Mouse (Mus musculus): ENCODE results near the gene Shc4. TPM values are rescaled to one million over a fixed set of nuclear protein-coding genes. Genes with fewer than 3 reads are reported as not detected.

The Shc4 gene
- total RNA-seq, 2 experiments from 2014 or later, result 4.9 to 5.5 TPM

- intact Hi-C loops (cut with DNase I), result no loop called here
- no peak for DNase-seq (ENCODE audit: low spot score in 2 of 2)
Measured at GRCm38 (mm10) chr2:125694798-125695197, 29.1 kb downstream of the Shc4 start.

- intact Hi-C loops (cut with DNase I), result no loop called here
- DNase-seq (ENCODE audit: low spot score in 2 of 2), result no peak
Measured at GRCm38 (mm10) chr2:125692010-125692409, 31.9 kb downstream of the Shc4 start.

GRCm38 (mm10) chr2:125685441-125686150 lies 38.4 kb downstream of the Shc4 start:
- intact Hi-C loops (cut with DNase I), result no loop called here
- DNase-seq (ENCODE audit: low spot score in 2 of 2), result no peak

GRCm38 (mm10) chr2:125684559-125685440 lies 39.1 kb downstream of the Shc4 start:
- DNase-seq (ENCODE audit: low spot score in 2 of 2), result peak in 1 of 2 experiments; percentile 49
- intact Hi-C loops (cut with DNase I), result no loop called here

- DNase-seq (ENCODE audit: low spot score in 2 of 2), result no peak
- intact Hi-C loops (cut with DNase I), result no loop called here
Measured at GRCm38 (mm10) chr2:125683895-125684294, 40.1 kb downstream of the Shc4 start.

- DNase-seq (ENCODE audit: low spot score in 2 of 2), result no peak
- intact Hi-C loops (cut with DNase I), result no loop called here
Measured at GRCm38 (mm10) chr2:125681811-125682210, 42.1 kb downstream of the Shc4 start.

- intact Hi-C loops (cut with DNase I), result no loop called here
- DNase-seq (ENCODE audit: low spot score in 2 of 2), result peak; percentile 88 to 89
Measured at GRCm38 (mm10) chr2:125672957-125673631, 50.9 kb downstream of the Shc4 start, which contains the start of gene Eid1. Gene Eid1 (plus strand): TSS chr2:125673095.

- DNase-seq (ENCODE audit: low spot score in 2 of 2), result peak; percentile 36 to 38
- intact Hi-C loops (cut with DNase I), result no loop called here
Measured at GRCm38 (mm10) chr2:125672568-125672956, 51.4 kb downstream of the Shc4 start.

GRCm38 (mm10) chr2:125670846-125671245 lies 53.1 kb downstream of the Shc4 start:
- no peak for DNase-seq (ENCODE audit: low spot score in 2 of 2)
- intact Hi-C loops (cut with DNase I), result no loop called here

GRCm38 (mm10) chr2:125667721-125668120 lies 56.2 kb downstream of the Shc4 start:
- intact Hi-C loops (cut with DNase I), result loop anchor here (10.0 kb wide), 2 partner anchors 167 to 857 kb away; no protein-coding TSS in a partner anchor

GRCm38 (mm10) chr2:125667184-125667583 lies 56.8 kb downstream of the Shc4 start:
- no peak for DNase-seq (ENCODE audit: low spot score in 2 of 2)
- intact Hi-C loops (cut with DNase I), result loop anchor here (10.0 kb wide), 2 partner anchors 168 to 858 kb away; no protein-coding TSS in a partner anchor

More at GRCm38 (mm10) chr2:125667721-125668120, 56.2 kb downstream of the Shc4 start:
- DNase-seq (ENCODE audit: low spot score in 2 of 2), result no peak

GRCm38 (mm10) chr2:125666668-125667067 lies 57.3 kb downstream of the Shc4 start:
- intact Hi-C loops (cut with DNase I), result loop anchor here (10.0 kb wide), 2 partner anchors 168 to 858 kb away; no protein-coding TSS in a partner anchor
- no peak for DNase-seq (ENCODE audit: low spot score in 2 of 2)

- intact Hi-C loops (cut with DNase I), result loop anchor here (10.0 kb wide), 2 partner anchors 169 to 859 kb away; no protein-coding TSS in a partner anchor
Measured at GRCm38 (mm10) chr2:125665909-125666308, 58.0 kb downstream of the Shc4 start.

GRCm38 (mm10) chr2:125665213-125665612 lies 58.7 kb downstream of the Shc4 start:
- intact Hi-C loops (cut with DNase I), result loop anchor here (10.0 kb wide), 2 partner anchors 170 to 860 kb away; no protein-coding TSS in a partner anchor
- DNase-seq (ENCODE audit: low spot score in 2 of 2), result no peak

More at GRCm38 (mm10) chr2:125665909-125666308, 58.0 kb downstream of the Shc4 start:
- DNase-seq (ENCODE audit: low spot score in 2 of 2), result no peak

- no peak for DNase-seq (ENCODE audit: low spot score in 2 of 2)
- intact Hi-C loops (cut with DNase I), result loop anchor here (10.0 kb wide), 2 partner anchors 172 to 862 kb away; no protein-coding TSS in a partner anchor
Measured at GRCm38 (mm10) chr2:125662517-125662916, 61.4 kb downstream of the Shc4 start.

GRCm38 (mm10) chr2:125661156-125661555 lies 62.8 kb downstream of the Shc4 start:
- DNase-seq (ENCODE audit: low spot score in 2 of 2), result no peak
- intact Hi-C loops (cut with DNase I), result loop anchor here (1.0 to 10.0 kb wide), 3 partner anchors 70 to 864 kb away; no protein-coding TSS in a partner anchor

- DNase-seq (ENCODE audit: low spot score in 2 of 2), result no peak
- intact Hi-C loops (cut with DNase I), result loop anchor here (1.0 to 10.0 kb wide), 3 partner anchors 71 to 864 kb away; no protein-coding TSS in a partner anchor
Measured at GRCm38 (mm10) chr2:125660537-125661130, 63.3 kb downstream of the Shc4 start.

- intact Hi-C loops (cut with DNase I), result loop anchor here (10.0 kb wide), 2 partner anchors 175 to 865 kb away; no protein-coding TSS in a partner anchor
- DNase-seq (ENCODE audit: low spot score in 2 of 2), result peak; percentile 73 to 77
Measured at GRCm38 (mm10) chr2:125659823-125660536, 64.0 kb downstream of the Shc4 start.

All from left cerebral cortex, postnatal 14 days (tissue).